Mouse (Mus musculus): ENCODE data around the gene Eepd1.

Gene Eepd1

DNA sequence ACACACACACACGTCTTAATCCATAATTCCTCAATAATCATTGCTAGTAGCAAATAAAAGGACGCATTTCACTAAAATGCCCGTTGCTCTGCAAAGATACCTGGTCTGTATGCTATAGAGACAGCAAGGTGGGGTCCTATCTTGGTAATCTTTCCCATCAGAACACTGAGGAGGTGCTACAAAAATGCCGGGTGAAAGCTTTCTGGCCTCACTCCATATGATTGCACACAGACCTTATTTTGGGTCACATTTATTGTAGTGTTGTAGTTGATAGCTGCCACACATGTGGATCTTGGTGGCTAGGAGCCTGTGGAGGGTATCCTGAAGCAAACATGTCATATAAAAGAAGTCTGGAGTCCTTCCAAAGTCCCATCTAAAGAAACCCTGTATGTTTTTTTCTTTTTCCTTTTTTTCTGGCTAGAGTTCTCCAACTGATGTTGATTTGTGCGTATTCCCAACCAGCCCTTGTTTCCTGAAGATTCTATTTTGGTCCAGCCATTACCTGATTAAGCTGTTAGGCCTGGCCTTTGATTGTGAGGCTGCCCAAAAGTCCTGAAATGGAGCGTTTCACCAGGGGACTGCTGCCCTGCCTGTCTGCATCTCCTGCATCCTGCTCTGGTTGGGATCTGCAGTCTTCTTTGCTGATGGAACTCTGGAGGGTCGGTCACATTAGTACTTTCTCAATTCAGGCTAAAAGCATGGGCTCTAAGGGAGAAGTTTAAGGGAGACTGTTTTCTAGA, 8.0 kb downstream of the Eepd1 start:
- DNase-seq, result peak; percentile 11

DNA sequence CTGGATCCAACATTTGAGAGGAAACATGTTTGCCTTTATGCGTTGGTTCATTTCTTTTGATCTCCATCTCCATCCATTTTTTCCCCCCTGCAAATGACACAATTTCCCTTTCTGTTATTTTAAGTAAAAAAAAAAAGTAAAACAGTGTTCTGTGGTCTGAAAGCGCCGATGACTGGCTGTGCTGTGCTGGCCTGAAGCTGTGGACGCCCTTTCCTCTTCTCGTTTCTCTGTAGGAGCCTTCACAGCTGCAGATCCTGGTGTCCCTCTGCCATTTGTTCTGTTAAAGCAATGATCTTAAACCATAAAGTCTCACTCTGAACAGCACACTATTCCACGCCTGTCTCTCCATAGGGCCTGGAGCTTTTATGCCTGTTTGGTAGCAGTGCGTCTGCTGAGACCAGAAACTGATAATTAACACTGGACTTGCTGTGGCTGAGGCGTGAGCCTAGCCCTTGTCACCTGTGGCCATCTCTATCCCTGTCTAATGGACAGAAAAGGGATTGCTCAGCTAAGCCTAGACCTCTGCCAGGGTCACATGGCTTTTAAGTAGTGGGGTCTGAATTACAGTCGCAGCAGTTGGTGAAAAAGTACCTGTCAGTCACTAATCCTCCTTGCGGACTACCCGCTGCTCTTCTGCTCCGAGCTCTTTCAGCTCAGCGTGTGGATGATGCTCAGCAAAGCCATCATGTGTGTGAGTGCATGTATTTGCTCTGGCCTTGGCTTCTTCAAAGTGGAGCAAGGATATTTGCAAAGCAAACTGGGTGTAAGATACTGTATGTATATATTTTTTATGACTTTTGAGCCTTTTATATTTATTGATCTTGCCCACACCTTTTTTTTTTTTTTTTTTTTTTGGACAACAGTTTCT, 9.2 kb downstream of the Eepd1 start:
- no peak for DNase-seq

DNA sequence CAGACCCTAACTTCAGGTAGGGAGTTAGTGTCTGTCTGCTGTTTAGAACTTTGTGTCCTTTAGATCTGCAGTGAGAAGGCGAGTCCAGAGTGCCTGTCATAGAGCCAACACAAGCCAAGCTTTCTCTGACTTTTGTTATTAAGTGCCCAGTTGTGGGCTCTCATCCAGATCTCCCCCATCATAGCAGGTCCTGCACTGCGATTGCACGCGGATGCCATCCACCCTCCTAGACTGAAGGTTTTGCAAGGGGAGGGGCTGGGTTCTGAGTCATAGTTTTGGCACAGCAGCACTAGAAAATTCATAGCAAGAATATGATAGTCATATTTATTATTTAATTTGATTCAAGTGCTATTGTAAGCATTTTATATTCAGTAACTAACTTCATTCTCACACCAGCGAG, 12.6 kb downstream of the Eepd1 start:
- peak; percentile 10 for DNase-seq

DNA sequence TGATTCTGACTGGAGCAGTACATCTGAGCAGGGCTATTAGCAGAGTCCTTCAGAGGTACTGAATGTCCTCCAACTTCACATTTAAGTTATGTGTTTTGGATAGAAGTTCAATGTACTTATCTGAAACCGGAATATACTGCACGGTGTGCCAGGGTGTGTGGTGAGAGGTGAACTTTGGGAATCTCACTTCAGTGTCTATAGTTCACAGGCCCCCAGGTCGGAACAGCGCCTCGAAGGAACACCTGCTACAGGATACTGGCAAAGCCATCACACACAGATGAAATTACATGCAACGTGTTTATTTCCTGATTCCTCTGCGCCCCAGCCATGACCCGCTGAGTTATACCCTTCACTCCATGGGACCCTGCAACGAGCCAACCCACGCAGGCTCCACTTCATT, 14.3 kb downstream of the Eepd1 start:
- DNase-seq, result peak; percentile 1

DNA sequence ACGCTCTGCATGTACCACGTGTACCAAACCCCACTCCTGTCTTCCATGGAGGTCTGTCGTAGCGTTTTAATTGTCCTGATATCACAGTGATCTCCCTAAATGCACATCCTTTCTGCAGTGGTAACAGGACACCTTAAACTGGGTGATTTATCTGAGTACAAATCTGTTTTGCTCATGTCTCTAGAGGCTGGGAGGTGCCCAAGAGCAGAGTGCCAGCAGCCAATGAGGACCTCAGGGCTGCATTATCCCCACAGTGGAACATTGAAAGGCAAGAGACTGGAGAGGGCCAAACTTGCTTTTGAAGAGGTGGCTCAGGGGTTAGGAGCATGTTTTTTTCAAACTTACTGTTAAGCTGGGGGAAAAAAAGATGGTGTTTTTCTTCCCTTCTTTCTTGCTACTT, 14.8 kb downstream of the Eepd1 start:
- DNase-seq, result peak; percentile 2

DNA sequence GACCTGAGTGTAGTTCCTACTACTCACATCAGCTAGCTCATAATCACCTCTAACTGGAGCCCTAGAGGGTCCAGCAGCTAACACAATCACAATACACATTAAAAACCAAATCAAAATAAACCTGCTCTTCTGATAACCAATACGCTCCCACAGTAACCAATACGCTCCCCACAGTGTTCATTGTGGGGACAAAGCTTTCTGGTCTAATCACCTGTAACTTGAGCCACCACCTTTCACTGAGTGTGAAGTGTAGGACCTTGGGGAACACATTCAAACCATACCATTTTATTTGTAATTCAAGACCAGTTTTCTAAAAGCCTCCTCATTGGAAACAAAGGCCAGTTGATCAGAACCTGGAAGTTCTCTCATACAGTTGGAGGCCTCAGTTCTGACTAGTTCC, 15.4 kb downstream of the Eepd1 start:
- no peak for DNase-seq

DNA sequence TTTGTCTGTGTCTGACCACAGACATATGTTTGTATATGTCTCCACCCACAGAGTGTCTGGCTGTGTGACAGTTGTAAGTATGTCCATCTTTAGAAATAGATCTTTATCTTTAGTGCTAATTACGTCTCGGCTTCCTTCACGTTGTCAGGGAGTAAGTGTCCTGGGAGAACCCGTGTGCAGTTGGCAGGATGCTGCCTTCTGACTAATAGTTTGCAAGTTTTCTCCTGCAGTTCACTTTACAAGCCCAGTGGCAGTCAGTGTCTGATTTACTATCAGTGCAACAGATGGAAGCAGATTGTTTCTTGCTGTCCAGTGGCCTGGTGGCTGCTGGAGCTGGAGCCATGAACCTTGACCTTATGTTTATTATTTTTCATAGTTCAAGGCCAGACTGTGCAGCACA, 17.4 kb downstream of the Eepd1 start:
- DNase-seq, result no peak

DNA sequence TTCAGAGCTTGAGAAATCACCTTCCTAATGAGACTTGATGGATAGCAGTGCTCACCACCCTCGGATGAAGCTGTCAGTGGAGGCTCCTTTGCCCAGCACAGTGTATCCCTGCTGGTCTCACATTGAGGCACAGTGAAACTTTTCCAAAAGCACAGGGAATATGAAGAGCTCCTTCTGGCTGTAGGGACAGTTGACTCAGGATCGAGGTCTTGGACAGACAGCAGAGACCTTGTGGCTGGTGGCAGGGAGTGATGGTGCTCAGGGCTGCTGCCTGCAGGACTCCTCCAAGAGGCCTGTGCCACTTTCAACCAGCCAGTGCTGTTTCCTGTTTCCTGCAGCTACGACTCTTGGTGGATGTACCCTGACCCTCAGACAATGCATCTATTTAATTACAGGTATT, 18.0 kb downstream of the Eepd1 start:
- DNase-seq, result no peak

DNA sequence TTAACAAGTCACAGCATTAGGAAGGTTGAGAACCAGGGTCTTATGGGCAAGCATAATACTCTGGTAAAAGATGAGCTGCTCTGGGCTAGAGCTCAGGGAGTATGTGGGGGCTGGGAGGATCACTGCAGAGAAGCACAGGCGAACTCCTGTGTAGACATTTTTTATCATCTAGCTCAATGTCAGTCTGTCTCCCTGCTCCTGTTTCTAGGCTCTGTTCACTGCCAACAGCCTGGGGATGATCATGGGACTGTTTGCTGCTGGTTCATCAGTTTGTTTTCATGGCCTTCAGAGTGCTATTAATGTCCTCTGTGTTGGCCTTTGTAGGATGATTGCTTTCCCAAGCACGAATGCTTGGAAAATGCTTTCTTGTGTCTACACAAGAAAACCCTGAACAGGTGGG, 18.7 kb downstream of the Eepd1 start:
- no peak for DNase-seq

DNA sequence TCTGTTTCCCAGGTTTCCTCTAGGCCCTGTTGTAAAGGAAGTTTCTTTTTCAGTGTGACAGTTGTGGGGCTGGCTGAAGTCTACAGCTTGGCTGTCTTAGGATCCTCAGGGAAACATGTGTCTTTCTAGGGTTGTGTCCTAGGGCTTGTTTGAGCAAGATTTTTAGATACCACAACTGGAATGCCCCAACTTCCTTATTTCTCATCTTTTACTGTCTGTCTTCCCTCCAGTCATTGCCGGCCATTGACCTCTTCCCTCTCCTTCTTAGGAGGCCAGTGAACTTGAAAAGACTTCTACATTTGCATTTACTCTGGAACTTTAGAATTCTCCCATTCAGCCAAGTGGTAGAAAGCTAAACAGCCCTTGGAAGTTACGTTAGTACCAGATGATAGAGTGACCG, 27.5 kb downstream of the Eepd1 start:
- DNase-seq, result no peak

DNA sequence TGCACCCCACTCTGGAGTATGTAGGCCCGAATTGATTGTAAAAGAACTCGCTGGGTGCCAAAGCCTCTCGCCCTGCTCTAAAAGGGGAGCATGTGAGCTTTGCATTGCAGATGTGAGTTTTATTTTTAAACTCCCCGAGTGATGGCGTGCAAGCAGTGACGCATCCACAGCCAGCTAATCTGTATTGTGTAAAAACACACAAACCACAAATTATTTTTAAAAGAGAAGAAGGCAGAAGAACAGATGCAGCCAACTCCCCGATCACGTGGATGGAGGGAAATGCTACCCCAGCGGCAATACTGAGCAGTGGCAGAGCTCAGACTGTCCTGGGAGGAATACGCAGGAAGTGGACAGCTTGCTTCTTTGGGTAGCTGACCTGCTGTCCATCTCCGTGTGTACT, 29.2 kb downstream of the Eepd1 start:
- no peak for DNase-seq

DNA sequence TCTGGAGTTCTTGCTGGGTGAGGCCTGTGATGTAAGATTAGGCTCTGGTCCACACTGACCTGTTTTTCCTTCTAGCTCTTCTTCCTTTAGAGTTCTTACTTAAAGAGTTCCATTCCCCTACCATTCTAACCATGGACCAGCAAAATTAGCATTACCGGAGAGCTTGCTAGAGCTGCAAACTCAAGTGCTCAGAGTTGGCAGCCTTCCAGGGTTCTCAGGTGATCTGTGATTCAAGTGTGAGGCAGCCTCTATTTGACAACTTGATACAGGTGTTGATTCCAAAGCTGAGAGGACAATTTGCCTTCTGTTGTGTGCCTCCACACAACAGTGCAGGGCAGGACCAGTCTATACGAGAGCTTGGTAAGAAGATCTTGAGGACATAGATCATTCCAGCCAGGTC, 31.7 kb downstream of the Eepd1 start:
- peak; percentile 67 for DNase-seq

DNA sequence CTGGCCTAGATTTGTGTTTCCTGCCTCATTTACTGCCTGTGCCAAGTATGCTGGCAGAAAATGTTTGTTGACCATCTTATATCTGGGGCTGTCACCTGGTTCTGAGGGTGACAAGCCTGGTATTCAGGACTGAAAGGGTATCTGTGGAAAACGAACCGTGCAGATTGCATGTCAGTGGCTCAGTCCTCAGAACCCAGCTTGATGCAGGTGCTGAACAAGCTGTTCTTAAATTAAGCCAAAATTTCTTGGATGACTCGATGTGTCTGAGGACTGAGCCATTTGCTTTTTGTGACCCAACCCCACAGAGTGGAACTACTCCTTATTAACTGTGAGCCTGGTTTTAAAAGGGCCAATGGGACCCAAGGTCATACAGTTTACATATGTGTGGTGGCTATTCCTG, 32.2 kb downstream of the Eepd1 start:
- DNase-seq, result peak; percentile 82

DNA sequence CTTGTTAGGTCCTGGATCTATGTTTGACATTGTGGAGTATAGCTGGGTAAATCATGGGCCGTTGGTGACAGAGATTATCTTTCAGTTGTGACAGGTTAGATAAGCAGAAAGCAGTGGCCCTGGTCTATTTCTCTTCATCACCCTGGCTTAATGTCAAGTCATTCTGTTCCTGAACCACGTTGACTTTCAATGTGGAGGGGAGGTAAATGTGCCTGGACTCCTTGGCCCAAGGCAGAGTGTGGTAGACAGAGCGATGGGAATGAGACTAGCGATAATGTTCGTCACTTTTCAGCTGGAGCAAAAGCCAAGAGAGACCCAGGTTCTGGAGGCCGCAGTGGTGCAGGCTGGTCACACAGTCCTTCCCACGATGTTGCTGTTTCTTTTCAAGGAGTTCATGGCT, 35.3 kb downstream of the Eepd1 start:
- DNase-seq, result no peak

DNA sequence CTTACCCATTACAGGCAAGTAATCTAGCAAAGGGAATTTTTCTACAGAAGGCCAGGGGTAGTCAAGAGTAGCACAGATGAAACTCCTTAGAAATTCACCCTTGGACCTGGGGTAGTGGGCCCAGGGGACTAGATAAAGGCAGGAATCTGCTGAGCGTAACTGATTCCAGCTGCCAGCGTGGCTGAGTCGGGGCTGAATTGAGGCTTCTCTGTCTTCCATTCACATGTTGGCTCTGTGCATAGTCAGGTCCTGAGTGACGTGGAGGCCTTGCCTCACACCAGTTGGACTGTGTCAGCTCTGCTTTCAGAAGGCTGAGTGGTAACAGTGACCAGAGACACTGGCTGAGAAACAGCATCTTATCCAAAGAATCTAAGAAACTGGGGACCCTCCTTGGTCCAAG, 36.6 kb downstream of the Eepd1 start:
- DNase-seq, result no peak

DNA sequence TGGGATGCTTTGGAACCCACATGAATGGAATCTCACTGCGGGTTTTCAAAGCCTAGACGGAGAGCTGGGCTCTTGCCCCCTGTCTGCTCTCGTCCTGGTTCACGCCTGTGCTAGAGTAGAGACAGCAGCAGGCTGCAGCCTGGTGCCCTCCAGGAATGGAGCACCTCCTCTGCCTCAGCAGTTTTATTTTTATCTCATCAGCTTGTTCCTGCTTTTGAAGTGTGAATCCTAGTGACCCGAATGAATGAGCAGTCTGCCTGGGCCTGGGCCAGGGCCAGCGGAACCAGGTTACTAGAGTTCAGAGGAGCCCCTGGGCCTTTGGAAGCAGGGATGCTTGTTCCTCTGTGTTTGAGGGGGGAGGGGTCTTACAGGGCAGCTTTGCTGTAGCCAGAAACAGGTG, 37.8 kb downstream of the Eepd1 start:
- DNase-seq, result peak; percentile 59

DNA sequence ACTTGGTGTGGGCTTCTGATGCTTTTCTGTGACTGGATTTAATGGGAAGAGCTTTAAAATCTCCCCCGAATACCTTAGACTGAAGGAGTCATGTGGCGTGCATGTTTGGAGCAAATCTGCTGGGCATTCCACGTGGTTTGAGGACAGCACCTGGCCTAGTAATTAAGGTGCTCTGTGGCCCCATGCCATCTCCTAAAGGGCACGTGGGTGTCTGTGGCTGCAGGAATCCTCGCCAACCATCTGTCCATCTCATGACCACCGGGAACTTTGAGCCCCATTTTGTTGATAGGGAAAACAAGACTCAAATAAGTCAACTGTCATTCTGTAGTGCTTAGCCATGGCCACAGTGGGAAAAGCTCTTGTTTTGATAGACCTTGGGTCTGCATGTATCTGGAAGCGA, 39.5 kb downstream of the Eepd1 start:
- DNase-seq, result peak; percentile 57

DNA sequence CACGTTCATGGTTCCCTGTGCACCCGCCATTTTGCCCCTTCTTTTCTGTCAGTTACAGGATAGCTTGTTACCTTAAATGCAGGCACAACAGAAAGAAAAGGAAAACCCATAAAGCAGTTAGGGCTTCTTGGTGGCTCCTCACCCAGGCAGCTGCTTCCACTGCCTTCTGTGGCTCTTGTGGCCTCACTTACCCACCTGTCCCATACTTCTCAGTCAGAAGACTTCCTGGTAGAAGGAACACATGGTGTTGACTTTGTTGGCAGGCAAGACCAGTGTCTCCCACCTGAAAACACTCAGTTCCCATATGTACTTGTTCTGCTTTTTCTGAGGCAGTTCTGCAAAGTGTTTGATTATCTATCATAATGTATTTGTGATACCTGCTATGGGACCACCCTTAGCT, 40.5 kb downstream of the Eepd1 start:
- DNase-seq, result no peak

DNA sequence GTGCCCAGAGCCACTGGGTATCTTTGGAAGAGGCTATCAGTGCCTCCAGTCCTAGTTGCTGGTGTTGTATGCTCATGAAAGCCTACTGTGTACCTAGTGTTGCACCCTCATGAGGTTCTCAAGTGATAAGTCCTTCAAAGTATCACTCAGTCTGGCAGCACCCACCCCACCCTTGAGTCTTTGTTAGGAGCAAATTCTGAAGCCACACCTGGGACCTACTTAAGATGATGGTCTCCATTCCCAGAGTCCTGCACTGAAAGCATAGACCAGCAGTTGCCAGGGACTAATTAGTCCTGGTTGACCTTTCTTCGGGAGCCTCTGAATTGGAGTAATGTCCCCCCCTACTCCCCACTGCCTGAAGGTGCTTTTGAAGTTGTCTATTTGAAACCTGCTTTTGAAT, 45.2 kb downstream of the Eepd1 start:
- no peak for DNase-seq

DNA sequence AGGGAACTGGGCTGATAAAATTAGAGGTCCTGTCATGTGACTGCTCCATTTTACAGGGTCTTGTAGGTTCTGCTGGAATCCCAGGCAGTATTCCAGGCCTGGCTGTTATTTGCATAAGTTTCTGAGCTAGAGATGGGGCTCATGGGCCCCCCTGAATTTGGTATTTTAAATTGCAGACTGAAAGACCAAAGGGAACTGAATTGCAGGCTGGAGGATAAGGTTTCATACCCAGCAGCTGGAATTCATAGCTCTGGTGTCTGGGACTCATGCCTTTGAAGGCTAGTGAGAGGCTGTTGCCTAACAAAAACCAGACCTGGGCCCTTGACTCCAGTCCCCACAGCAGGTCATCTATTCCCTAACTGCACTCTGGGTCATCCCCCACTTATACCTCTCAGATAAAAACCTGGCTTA, 45.6 kb downstream of the Eepd1 start:
- no peak for DNase-seq

DNA sequence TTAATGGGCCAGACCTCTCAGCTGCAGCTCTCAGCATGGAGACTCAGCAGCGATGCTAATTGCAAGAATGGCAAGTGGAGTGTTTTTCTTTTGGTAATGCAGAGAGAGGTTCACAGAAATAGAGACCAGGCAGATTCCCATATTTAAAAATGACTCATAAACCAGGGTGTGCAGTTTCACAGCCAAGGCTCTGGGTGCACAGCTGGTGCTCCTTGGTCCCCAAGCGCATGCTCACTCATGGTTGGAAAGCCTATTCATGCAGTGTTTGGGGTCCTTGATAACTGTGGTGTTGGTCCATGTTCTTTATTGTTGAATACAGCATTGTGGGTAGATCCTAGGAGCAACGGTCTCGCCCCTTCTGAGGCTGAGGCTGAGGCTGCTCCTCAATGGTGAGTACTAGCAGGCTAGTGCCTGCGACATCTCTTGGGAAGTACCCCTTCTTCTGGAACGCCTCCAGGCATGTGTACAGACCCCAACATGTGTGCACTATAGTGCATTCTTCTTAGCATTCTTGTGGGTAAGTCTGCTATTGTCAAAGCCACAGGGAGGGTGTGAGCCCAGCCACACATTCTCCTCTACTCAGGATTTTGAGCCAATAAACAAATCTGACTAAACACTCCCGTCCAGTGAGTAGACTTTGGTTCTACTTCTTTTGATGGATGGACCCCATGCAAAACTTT, 46.2 kb downstream of the Eepd1 start:
- no peak for DNase-seq

DNA sequence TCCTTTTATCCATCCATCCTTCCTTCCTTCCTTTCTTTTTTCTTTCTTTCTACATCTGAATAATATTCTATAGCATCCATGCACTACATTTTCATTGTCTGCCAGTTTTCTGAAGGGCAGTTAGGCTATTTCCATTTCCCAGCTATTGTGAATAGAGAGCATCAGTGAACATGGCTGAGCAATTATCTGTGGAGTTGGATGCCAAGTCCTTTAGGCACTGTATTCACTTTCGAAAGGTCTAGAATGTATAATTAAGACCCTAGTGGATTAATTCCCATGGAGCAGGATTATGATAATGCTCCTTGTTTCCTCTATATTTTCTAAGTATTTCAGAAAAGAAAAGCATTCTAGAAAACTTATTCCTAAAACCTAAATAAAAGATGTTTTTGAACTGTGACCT, 50.3 kb downstream of the Eepd1 start:
- no peak for DNase-seq

DNA sequence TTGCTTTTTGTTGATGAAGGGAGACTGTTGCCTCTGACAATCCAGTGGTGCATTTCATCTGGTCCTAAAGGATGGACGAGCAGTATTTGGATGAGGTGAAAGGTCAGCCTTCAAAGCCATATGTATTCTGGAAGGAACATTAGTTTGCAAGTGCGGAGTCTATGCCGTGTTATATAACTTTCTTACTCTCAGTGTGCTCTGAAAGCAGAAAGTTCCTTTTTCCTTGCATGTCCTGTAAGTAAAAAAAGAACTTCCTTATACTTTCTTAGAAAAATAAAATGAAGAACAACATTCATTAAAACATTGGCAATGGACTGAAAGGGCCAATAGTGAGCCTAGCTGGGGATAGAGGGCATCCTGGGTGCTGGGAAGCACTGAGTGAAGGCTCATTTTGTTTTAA, 50.8 kb downstream of the Eepd1 start:
- no peak for DNase-seq

DNA sequence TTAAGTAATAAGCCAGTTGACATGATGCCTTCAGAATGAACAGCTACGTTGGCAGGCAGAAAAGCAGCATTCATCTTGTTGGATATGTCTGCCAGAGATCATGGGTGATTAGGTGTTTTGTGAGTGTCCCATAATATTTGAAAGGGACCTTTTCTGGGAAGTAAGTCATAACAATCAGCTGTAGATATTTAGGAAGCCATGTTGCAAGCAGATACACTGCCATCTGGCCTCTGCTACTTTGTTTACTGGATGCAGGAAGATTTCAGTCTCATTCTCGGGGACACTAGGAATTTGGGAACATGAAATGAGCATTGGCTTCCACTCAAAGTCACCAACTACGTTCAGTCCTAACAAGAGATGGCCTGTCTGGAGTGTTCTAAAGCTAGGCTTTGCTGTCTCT, 54.1 kb downstream of the Eepd1 start:
- no peak for DNase-seq

Measured in cerebellum, adult 9-10 months (tissue).